Mouse (Mus musculus) kidney, adult 2 months (tissue): ENCODE measurements around the gene Usp2.

ENCODE experiments used
- CTCF ChIP-seq: fragments of 200-500 bp; conservative IDR thresholded peaks from 2 replicates; pipeline ENCODE4 v1.5.1; 2011; ENCODE audit warnings: low read depth, mild to moderate bottlenecking, control low read depth, low read length, moderate library complexity, mixed read lengths; ENCODE audit not compliant: insufficient read depth, insufficient read length
- POLR2A ChIP-seq: fragments of 200-500 bp; IDR thresholded peaks from one replicate; pipeline ENCODE4 v1.6.1; 2011; ENCODE audit warnings: low read depth, low read length, control low read depth

GRCm38 (mm10) chr9:44088877-44089608 lies 22.2 kb downstream of the Usp2 start:
- TF ChIP-seq CTCF (no peak), POLR2A (no peak)
